Mouse (Mus musculus) embryonic facial prominence, embryonic 13.5 days (tissue): ENCODE data around the gene Utp11. TPM values are rescaled to one million over a fixed set of nuclear protein-coding genes. Genes with fewer than 3 reads are reported as not detected.

ENCODE experiments used
- ATAC-seq: fragments of 200-750 bp; cut with Nextera tagmentation; 2 replicates; pipeline ENCODE4 v1.8.0; 2017; ENCODE audit warnings: low read depth; ENCODE audit not compliant: insufficient number of reproducible peaks, insufficient read depth, low FRiP score, low TSS enrichment
- H3K27ac ChIP-seq: fragments of 300-500 bp; sonication (generic); 2 replicates; pipeline ENCODE4 v1.5.1; 2015; ENCODE audit warnings: moderate library complexity, mild to moderate bottlenecking, inconsistent platforms
- H3K27me3 ChIP-seq: fragments of 300-500 bp; sonication (generic); 2 replicates; pipeline ENCODE4 v1.6.1; 2015; ENCODE audit warnings: mild to moderate bottlenecking, inconsistent platforms
- H3K36me3 ChIP-seq: fragments of 300-500 bp; sonication (generic); 2 replicates; pipeline ENCODE4 v1.6.1; 2015; ENCODE audit warnings: mild to moderate bottlenecking, inconsistent platforms
- H3K4me1 ChIP-seq: fragments of 300-500 bp; sonication (generic); 2 replicates; pipeline ENCODE4 v1.6.1; 2015; ENCODE audit warnings: inconsistent platforms
- H3K4me2 ChIP-seq: fragments of 300-500 bp; sonication (generic); 2 replicates; pipeline ENCODE4 v1.6.1; 2015; ENCODE audit warnings: moderate library complexity, mild to moderate bottlenecking, inconsistent platforms
- H3K4me3 ChIP-seq: fragments of 300-500 bp; sonication (generic); 2 replicates; pipeline ENCODE4 v1.5.1; 2015; ENCODE audit warnings: mild to moderate bottlenecking, inconsistent platforms
- H3K9ac ChIP-seq: fragments of 300-500 bp; sonication (generic); 2 replicates; pipeline ENCODE4 v1.6.1; 2015; ENCODE audit warnings: mild to moderate bottlenecking, inconsistent platforms
- H3K9me3 ChIP-seq: fragments of 300-500 bp; sonication (generic); 2 replicates; pipeline ENCODE4 v1.6.1; 2016; ENCODE audit warnings: inconsistent platforms
- WGBS: fragments of 180-500 bp; shearing (Covaris S2); methylation state at CpG from one replicate; pipeline ENCODE4 v1.1.7; 2015; ENCODE audit warnings: mixed read lengths; 5-methylcytosine and 5-hydroxymethylcytosine counted together
- microRNA counts: library from miRNA; unstranded; fragments of <30 nt; microRNA quantifications from one replicate; lab custom pipeline; 2016
- microRNA-seq: library from miRNA; unstranded; fragments of <30 nt; microRNA quantifications from one replicate; pipeline ENCODE4, GENCODE M21; 2016
- polyA plus RNA-seq: library from polyadenylated mRNA; unstranded; fragments of >200 nt; fragmentation: Nextera tagmentation; extraction: Ambion mirVana; gene quantifications from 2 replicates; pipeline ENCODE4 v1.2.1, GENCODE M21; 2015

Gene Utp11
- polyA plus RNA-seq, 1 experiment from 2014 or later = 84.7 TPM

- no peak for ATAC-seq
- Histone ChIP-seq H3K27me3 (peaks cover 9% of the 10 kb centered on the region), H3K27ac (no peak overlapping the region), H3K4me1 (peaks cover 19% of the 10 kb centered on the region), H3K36me3 (no peaks in the 10 kb centered on the region), H3K4me3 (no peak overlapping the region), H3K4me2 (peak overlapping the region; percentile 31), H3K9me3 (no peaks in the 10 kb centered on the region), H3K9ac (0 out of 2 replicates have a peak overlapping the region, but pooled peaks have one; percentile 11)
- 11% methylated on average over 8 of the region's 8 CpGs for WGBS
Measured at GRCm38 (mm10) chr4:124646591-124646990, 46.8 kb downstream of the Utp11 start.

GRCm38 (mm10) chr4:124644974-124645433, 48.4 kb downstream of the Utp11 start:
- Histone ChIP-seq H3K36me3 (no peaks in the 10 kb centered on the region), H3K4me2 (no peak overlapping the region), H3K4me3 (no peak overlapping the region), H3K27ac (no peak overlapping the region), H3K4me1 (peaks cover 19% of the 10 kb centered on the region), H3K9ac (no peak overlapping the region), H3K9me3 (no peaks in the 10 kb centered on the region), H3K27me3 (peaks cover 17% of the 10 kb centered on the region)
- WGBS = 16% methylated on average over 3 of the region's 3 CpGs
- ATAC-seq = no peak

- no peak for ATAC-seq
- Histone ChIP-seq H3K36me3 (no peaks in the 10 kb centered on the region), H3K27ac (no peak overlapping the region), H3K4me3 (no peak overlapping the region), H3K9ac (no peak overlapping the region), H3K9me3 (no peaks in the 10 kb centered on the region), H3K4me2 (no peak overlapping the region), H3K27me3 (peaks cover 28% of the 10 kb centered on the region), H3K4me1 (peaks cover 24% of the 10 kb centered on the region)
- WGBS = 91% methylated on average over 9 of the region's 9 CpGs
Measured at GRCm38 (mm10) chr4:124643859-124644258, 49.5 kb downstream of the Utp11 start.

GRCm38 (mm10) chr4:124639715-124640114, 53.7 kb downstream of the Utp11 start:
- Histone ChIP-seq H3K27me3 (peaks cover 35% of the 10 kb centered on the region), H3K36me3 (no peaks in the 10 kb centered on the region), H3K4me2 (no peak overlapping the region), H3K27ac (no peak overlapping the region), H3K9me3 (no peaks in the 10 kb centered on the region), H3K9ac (no peak overlapping the region), H3K4me1 (peaks cover 5% of the 10 kb centered on the region; the same call in 1 of the 2 replicates), H3K4me3 (no peak overlapping the region)
- ATAC-seq = no peak
- WGBS = 27% methylated on average over 12 of the region's 12 CpGs

GRCm38 (mm10) chr4:124633281-124633680, 60.1 kb downstream of the Utp11 start:
- Histone ChIP-seq H3K9me3 (no peaks in the 10 kb centered on the region), H3K27ac (no peak overlapping the region), H3K4me2 (no peak overlapping the region), H3K27me3 (peaks cover 20% of the 10 kb centered on the region; the same call in 1 of the 2 replicates), H3K9ac (no peak overlapping the region), H3K36me3 (no peaks in the 10 kb centered on the region), H3K4me3 (no peak overlapping the region), H3K4me1 (no peaks in the 10 kb centered on the region)
- no peak for ATAC-seq
- WGBS = 4% methylated on average over 9 of the region's 9 CpGs

- no peaks in the 10 kb centered on the region for H3K9me3 ChIP-seq
- peaks cover 16% of the 10 kb centered on the region; the same call in 1 of the 2 replicates for H3K27me3 ChIP-seq
- H3K27ac ChIP-seq = no peak overlapping the region
- H3K4me3 ChIP-seq = no peak overlapping the region
- H3K36me3 ChIP-seq = no peaks in the 10 kb centered on the region
- H3K9ac ChIP-seq = no peak overlapping the region
- H3K4me1 ChIP-seq = no peaks in the 10 kb centered on the region
- 66% methylated on average over 10 of the region's 10 CpGs for WGBS
- ATAC-seq = no peak
- H3K4me2 ChIP-seq = no peak overlapping the region
Measured at GRCm38 (mm10) chr4:124632856-124633255, 60.5 kb downstream of the Utp11 start.

GRCm38 (mm10) chr4:124631456-124631855, 61.9 kb downstream of the Utp11 start:
- Histone ChIP-seq H3K4me3 (no peak overlapping the region), H3K27me3 (peaks cover 14% of the 10 kb centered on the region; the same call in 1 of the 2 replicates)
- WGBS = 49% methylated on average over 4 of the region's 4 CpGs

More at GRCm38 (mm10) chr4:124631456-124631855, 61.9 kb downstream of the Utp11 start:
- Histone ChIP-seq H3K36me3 (no peaks in the 10 kb centered on the region), H3K27ac (no peak overlapping the region), H3K4me2 (no peak overlapping the region), H3K9me3 (no peaks in the 10 kb centered on the region), H3K9ac (no peak overlapping the region), H3K4me1 (peaks cover 5% of the 10 kb centered on the region)
- ATAC-seq = no peak

MicroRNAs encoded within 50 kb of the gene (microRNA counts, 519-probe panel; counts per million panel counts)
- 236 counts per million, percentile 44 among the panel's probes with 10 or more counts for microRNA mmu-miR-697 (lab: Ali Mortazavi, UCI)

Small RNAs within 50 kb of the gene (microRNA-seq; reads per million reads assigned to microRNA genes)
- not detected for gene Gm24721
- not detected for gene Mir697

Other genes starting within 250 kb of the Utp11 start
- not detected in 2 replicates for gene 3100002H09Rik, start 82.8 kb downstream of the Utp11 start, polyA plus RNA-seq
- gene Pou3f1, start 36.8 kb downstream of the Utp11 start, polyA plus RNA-seq = 2.3 and 2.4 TPM in 2 replicates
- gene Fhl3, start 7.1 kb upstream of the Utp11 start, polyA plus RNA-seq = 17.0 and 19.5 TPM in 2 replicates
- 177 and 186 TPM in 2 replicates for gene Sf3a3, start 21.2 kb upstream of the Utp11 start, polyA plus RNA-seq
- gene Inpp5b, start 48.2 kb upstream of the Utp11 start, polyA plus RNA-seq = 25.2 and 26.4 TPM in 2 replicates
- 11.9 and 12.9 TPM in 2 replicates for gene Mtf1, start 108.5 kb upstream of the Utp11 start, polyA plus RNA-seq
- 33.5 and 39.6 TPM in 2 replicates for gene Yrdc, start 157.1 kb upstream of the Utp11 start, polyA plus RNA-seq
- 60.0 and 60.9 TPM in 2 replicates for gene 1110065P20Rik, start 157.6 kb upstream of the Utp11 start, polyA plus RNA-seq
- 1.2 and 1.4 TPM in 2 replicates for gene Maneal, start 168.6 kb upstream of the Utp11 start, polyA plus RNA-seq
- gene Epha10, start 187.3 kb upstream of the Utp11 start, polyA plus RNA-seq = 0.08 and 0.11 TPM in 2 replicates
- gene 9930104L06Rik, start 243.4 kb upstream of the Utp11 start, polyA plus RNA-seq = 18.1 and 20.3 TPM in 2 replicates
- gene Cdca8, start 245.7 kb upstream of the Utp11 start, polyA plus RNA-seq = 133 and 141 TPM in 2 replicates